Mouse (Mus musculus) forebrain, embryonic 10.5 days (tissue): ENCODE results near the gene Mum1. TPM values are rescaled to one million over a fixed set of nuclear protein-coding genes. Genes with fewer than 3 reads are reported as not detected.
"Not testable (repeated sequence)": the region's sequence is repeated elsewhere in the genome, so short reads cannot be mapped to it uniquely, and the experiment has no call there.

ENCODE experiments used
- DNase-seq: peaks from one replicate; pipeline ENCODE4 v3.0.0-alpha.2; 2017; ENCODE audit warnings: low spot score; ENCODE audit errors: extremely low spot score
- H3K27ac ChIP-seq: fragments of 300-500 bp; sonication (generic); 2 replicates; pipeline ENCODE4 v1.5.1; 2016; ENCODE audit warnings: mild to moderate bottlenecking
- H3K27me3 ChIP-seq: fragments of 300-500 bp; sonication (generic); 2 replicates; pipeline ENCODE4 v1.6.1; 2016; ENCODE audit warnings: mild to moderate bottlenecking; ENCODE audit not compliant: poor library complexity, severe bottlenecking
- H3K36me3 ChIP-seq: fragments of 300-500 bp; sonication (generic); replicated peaks from 2 replicates; pipeline ENCODE4 v1.6.1; 2016; ENCODE audit warnings: mild to moderate bottlenecking, moderate library complexity
- H3K4me1 ChIP-seq: fragments of 300-500 bp; sonication (generic); 2 replicates; pipeline ENCODE4 v1.6.1; 2016
- H3K4me3 ChIP-seq: fragments of 300-500 bp; sonication (generic); 2 replicates; pipeline ENCODE4 v1.5.1; 2016; ENCODE audit warnings: mild to moderate bottlenecking, moderate library complexity
- H3K9me3 ChIP-seq: fragments of 300-500 bp; sonication (generic); 2 replicates; pipeline ENCODE4 v1.6.1; 2016; ENCODE audit warnings: mild to moderate bottlenecking, moderate library complexity
- WGBS: fragments of 180-500 bp; shearing (Covaris S2); methylation state at CpG from one replicate; pipeline ENCODE4 v1.1.7; 2016; 5-methylcytosine and 5-hydroxymethylcytosine counted together
- polyA plus RNA-seq: library from polyadenylated mRNA; unstranded; fragments of >200 nt; fragmentation: Nextera tagmentation; extraction: Ambion mirVana; gene quantifications from 2 replicates; pipeline ENCODE4 v1.2.1, GENCODE M21; 2016

The Mum1 gene
- polyA plus RNA-seq, 1 experiment from 2014 or later: 89.4 TPM

- no peak for DNase-seq
- H3K27me3 ChIP-seq: peaks cover 88% of the 10 kb centered on the region
- peak overlapping the region; percentile 24; the same call in 1 of the 2 replicates for H3K4me3 ChIP-seq
- peaks cover 78% of the 10 kb centered on the region for H3K4me1 ChIP-seq
- 67% methylated on average over 6 of the region's 6 CpGs for WGBS
- peak overlapping the region; percentile 86 for H3K27ac ChIP-seq
- H3K36me3 ChIP-seq: peaks cover 3% of the 10 kb centered on the region
- H3K9me3 ChIP-seq: no peaks in the 10 kb centered on the region
These were observed 32.3 kb upstream of the Mum1 start for GRCm38 (mm10) chr10:80193976-80194375.

- WGBS: 22% methylated on average over 8 of the region's 8 CpGs
- Histone ChIP-seq H3K9me3 (no peaks in the 10 kb centered on the region), H3K27me3 (peaks cover 83% of the 10 kb centered on the region), H3K4me3 (peak overlapping the region; percentile 24; the same call in 1 of the 2 replicates), H3K27ac (peak overlapping the region; percentile 86), H3K36me3 (no peaks in the 10 kb centered on the region), H3K4me1 (peaks cover 75% of the 10 kb centered on the region)
- no peak for DNase-seq
These were observed 31.8 kb upstream of the Mum1 start for GRCm38 (mm10) chr10:80194441-80194840.

GRCm38 (mm10) chr10:80196167-80196566 lies 30.1 kb upstream of the Mum1 start:
- Histone ChIP-seq H3K4me3 (peak overlapping the region; percentile 19; the same call in 1 of the 2 replicates), H3K36me3 (no peaks in the 10 kb centered on the region), H3K9me3 (no peaks in the 10 kb centered on the region), H3K4me1 (peaks cover 63% of the 10 kb centered on the region), H3K27ac (peak overlapping the region; percentile 69; the same call in 1 of the 2 replicates), H3K27me3 (peaks cover 66% of the 10 kb centered on the region)
- DNase-seq: no peak
- 95% methylated on average over 1 of the region's 1 CpGs for WGBS

- Histone ChIP-seq H3K9me3 (no peaks in the 10 kb centered on the region), H3K4me1 (peaks cover 57% of the 10 kb centered on the region), H3K27me3 (peaks cover 58% of the 10 kb centered on the region), H3K27ac (peak overlapping the region; percentile 69), H3K4me3 (peak overlapping the region; percentile 19), H3K36me3 (no peaks in the 10 kb centered on the region)
- DNase-seq: no peak
- 43% methylated on average over 33 of the region's 33 CpGs for WGBS
These were observed 29.3 kb upstream of the Mum1 start for GRCm38 (mm10) chr10:80196778-80197581.

DNA sequence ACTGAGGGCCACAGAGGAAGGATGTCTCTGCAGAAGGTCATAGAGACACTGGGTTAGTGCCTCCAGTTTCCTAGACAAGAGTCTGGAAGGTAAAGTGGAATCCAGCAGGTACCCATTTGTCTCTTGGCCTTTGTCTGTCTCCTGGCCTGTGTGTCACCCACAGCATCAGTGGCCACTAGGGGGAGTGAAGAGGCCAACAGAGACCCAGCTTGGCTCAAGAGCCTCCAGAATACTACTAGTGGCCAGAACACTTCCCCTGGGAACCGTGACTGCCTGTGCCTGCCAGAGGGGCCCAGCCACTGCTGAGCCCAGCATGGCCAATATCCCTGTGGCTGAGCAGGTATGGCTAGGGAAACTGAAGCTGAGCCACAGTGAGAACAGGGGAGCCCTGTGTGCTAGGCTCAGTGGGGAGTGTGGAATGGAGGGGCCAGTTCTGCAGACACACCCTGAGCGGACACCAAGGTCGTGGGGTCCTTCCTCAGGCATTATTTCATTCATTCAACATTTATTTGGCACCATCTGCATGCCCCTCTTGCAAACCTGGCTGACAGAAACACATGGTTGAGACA lies 26.7 kb upstream of the Mum1 start:
- Histone ChIP-seq H3K4me3 (peak overlapping the region; percentile 18), H3K4me1 (peaks cover 41% of the 10 kb centered on the region), H3K36me3 (no peaks in the 10 kb centered on the region), H3K27ac (peak overlapping the region; percentile 61), H3K9me3 (no peaks in the 10 kb centered on the region), H3K27me3 (peaks cover 34% of the 10 kb centered on the region)
- 49% methylated on average over 3 of the region's 3 CpGs for WGBS
- DNase-seq: peak; percentile 81

DNA sequence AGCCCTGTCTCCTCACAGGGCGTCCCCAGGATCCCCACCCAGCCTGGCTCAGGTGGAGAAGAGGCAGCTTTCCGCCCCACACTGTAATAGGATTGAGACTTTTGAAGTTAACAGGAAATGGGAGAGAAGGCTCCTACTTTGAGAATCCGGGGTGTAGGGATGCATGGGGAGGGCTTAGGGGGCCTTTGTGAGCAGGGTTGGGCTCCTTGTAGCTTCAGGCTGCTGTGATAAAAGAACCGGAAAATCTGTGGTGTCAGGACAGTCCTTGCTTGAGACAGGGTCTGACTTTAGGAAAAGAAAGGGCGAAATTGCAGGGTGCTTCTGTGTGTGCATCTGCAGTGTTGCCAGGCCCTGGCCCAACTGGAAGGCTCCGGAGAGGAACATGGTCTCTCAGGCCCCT lies 25.7 kb upstream of the Mum1 start:
- H3K4me3 ChIP-seq: no peak overlapping the region
- peaks cover 43% of the 10 kb centered on the region for H3K4me1 ChIP-seq
- H3K27ac ChIP-seq: no peak overlapping the region
- 76% methylated on average over 6 of the region's 6 CpGs for WGBS
- H3K27me3 ChIP-seq: peaks cover 38% of the 10 kb centered on the region
- H3K9me3 ChIP-seq: no peaks in the 10 kb centered on the region
- no peaks in the 10 kb centered on the region for H3K36me3 ChIP-seq
- no peak for DNase-seq

DNA sequence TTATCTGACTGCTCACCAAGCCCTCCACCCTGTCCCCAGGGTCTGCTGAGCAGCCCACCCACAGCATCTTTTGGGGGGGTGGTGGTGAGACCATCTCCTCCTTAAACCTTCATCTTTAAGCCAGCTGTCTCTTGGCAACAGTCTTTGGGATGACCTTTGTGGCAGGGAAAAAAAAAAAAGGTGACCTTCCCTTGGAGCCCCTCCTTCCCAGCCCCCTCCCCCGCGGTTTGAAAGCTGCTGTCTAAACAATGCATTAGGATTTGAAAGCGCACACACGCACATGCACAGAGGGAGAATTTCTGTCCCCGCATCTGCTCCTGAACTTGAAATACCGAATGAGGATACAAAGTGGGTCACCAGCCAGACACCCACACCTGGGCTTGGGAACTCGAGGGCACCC lies 22.2 kb upstream of the Mum1 start:
- Histone ChIP-seq H3K36me3 (no peaks in the 10 kb centered on the region), H3K4me3 (0 out of 2 replicates have a peak overlapping the region, but pooled peaks have one; percentile 5), H3K27ac (peak overlapping the region; percentile 79), H3K4me1 (peaks cover 43% of the 10 kb centered on the region), H3K9me3 (no peaks in the 10 kb centered on the region), H3K27me3 (peaks cover 28% of the 10 kb centered on the region)
- DNase-seq: no peak
- WGBS: 27% methylated on average over 7 of the region's 7 CpGs

- H3K36me3 ChIP-seq: no peaks in the 10 kb centered on the region
- peaks cover 40% of the 10 kb centered on the region for H3K27me3 ChIP-seq
- H3K4me3 ChIP-seq: no peak overlapping the region
- DNase-seq: no peak
- peaks cover 41% of the 10 kb centered on the region for H3K4me1 ChIP-seq
- no peaks in the 10 kb centered on the region for H3K9me3 ChIP-seq
- 56% methylated on average over 1 of the region's 1 CpGs for WGBS
- H3K27ac ChIP-seq: peak overlapping the region; percentile 66; the same call in 1 of the 2 replicates
These were observed 19.0 kb upstream of the Mum1 start for GRCm38 (mm10) chr10:80207201-80207600.

DNA sequence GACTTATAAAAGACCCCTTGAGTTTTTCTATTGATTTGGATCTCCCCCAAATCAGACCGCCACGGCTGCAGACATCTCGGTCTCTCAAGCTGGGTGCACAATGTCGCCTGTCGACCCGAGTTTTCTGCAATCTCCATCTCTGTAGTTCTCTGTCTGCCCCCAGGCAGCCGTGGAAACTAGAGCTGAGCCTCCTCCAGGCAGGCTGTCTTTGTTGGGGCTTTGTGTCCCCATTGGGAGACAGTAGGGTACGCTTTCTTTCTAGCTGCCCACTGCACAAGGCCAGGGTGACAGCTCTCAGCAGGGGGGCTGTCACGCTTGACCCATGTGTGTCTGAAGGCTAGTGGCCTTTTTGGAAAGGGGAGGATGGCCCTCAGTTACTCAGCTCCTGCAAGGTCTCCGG lies 18.6 kb upstream of the Mum1 start:
- Histone ChIP-seq H3K9me3 (no peaks in the 10 kb centered on the region), H3K4me3 (no peak overlapping the region), H3K36me3 (no peaks in the 10 kb centered on the region), H3K27ac (peak overlapping the region; percentile 66; the same call in 1 of the 2 replicates), H3K27me3 (peaks cover 40% of the 10 kb centered on the region), H3K4me1 (peaks cover 41% of the 10 kb centered on the region)
- 62% methylated on average over 10 of the region's 10 CpGs for WGBS
- no peak for DNase-seq

GRCm38 (mm10) chr10:80208248-80208647 lies 18.0 kb upstream of the Mum1 start:
- H3K4me3 ChIP-seq: no peak overlapping the region
- 82% methylated on average over 4 of the region's 4 CpGs for WGBS
- peaks cover 41% of the 10 kb centered on the region for H3K4me1 ChIP-seq
- H3K36me3 ChIP-seq: no peaks in the 10 kb centered on the region
- peaks cover 40% of the 10 kb centered on the region for H3K27me3 ChIP-seq
- no peak for DNase-seq
- no peaks in the 10 kb centered on the region for H3K9me3 ChIP-seq
- H3K27ac ChIP-seq: peak overlapping the region; percentile 66; the same call in 1 of the 2 replicates

DNA sequence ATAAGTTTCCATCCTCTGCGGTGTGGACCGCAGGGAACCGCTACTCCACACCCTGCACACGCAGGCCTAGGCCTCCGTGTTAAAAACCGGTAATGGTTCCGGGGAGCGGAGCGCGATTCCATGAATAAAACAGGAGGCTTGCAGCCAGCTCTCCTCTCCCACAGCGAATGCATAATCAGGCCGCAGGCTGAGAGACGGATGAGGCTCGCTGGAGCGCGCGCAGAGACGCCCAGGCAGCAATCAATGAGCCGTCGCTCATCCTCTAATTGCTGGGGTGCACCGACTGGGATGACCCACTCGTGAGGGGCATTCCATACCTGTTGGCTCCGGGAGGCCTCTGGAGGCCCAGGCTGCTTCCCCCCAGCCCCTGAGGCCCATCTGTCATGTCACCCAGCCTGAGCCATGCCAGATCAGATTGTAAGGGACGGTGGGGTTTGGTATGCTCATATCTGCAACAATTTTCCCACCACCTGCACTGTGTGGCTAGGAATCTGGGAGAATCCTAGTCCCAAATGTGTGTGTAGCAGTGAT lies 17.3 kb upstream of the Mum1 start:
- peak overlapping the region; percentile 29 for H3K4me3 ChIP-seq

GRCm38 (mm10) chr10:80211547-80212103 lies 14.6 kb upstream of the Mum1 start:
- not testable (repeated sequence) for H3K36me3 ChIP-seq, H3K9me3 ChIP-seq, H3K4me3 ChIP-seq, H3K27ac ChIP-seq, DNase-seq
- Histone ChIP-seq H3K4me1 (peaks cover 41% of the 10 kb centered on the region), H3K27me3 (peaks cover 42% of the 10 kb centered on the region)
- 68% methylated on average over 7 of the region's 7 CpGs for WGBS

More for the DNA sequence above, 17.3 kb upstream of the Mum1 start:
- peaks cover 40% of the 10 kb centered on the region for H3K27me3 ChIP-seq
- peak overlapping the region; percentile 66 for H3K27ac ChIP-seq
- H3K4me1 ChIP-seq: peaks cover 37% of the 10 kb centered on the region
- H3K36me3 ChIP-seq: no peaks in the 10 kb centered on the region
- H3K9me3 ChIP-seq: no peaks in the 10 kb centered on the region
- WGBS: 10% methylated on average over 24 of the region's 24 CpGs
- DNase-seq: no peak
